Mouse (Mus musculus) CH12F3 (cell line): ENCODE measurements around the gene Fbn1.

Source experiments
- in situ Hi-C: fragments of 300-500 bp; cut with MboI; formaldehyde crosslinking; loops from 2 replicates; pipeline ENCODE4 v1.14.3; 2020; ENCODE audit warnings: low sequenced_read_pairs

The Fbn1 gene

GRCm38 (mm10) chr2:125259230-125260120 lies 248.3 kb downstream of the Fbn1 start:
- in situ Hi-C loops, result no loop called here

- in situ Hi-C loops, result no loop called here
These were observed 251.9 kb downstream of the Fbn1 start for GRCm38 (mm10) chr2:125255886-125256285.

GRCm38 (mm10) chr2:125254630-125255029 lies 253.2 kb downstream of the Fbn1 start:
- in situ Hi-C loops, result no loop called here

- in situ Hi-C loops, result no loop called here
These were observed 254.1 kb downstream of the Fbn1 start for GRCm38 (mm10) chr2:125253699-125254098.

- in situ Hi-C loops, result no loop called here
These were observed 255.5 kb downstream of the Fbn1 start for GRCm38 (mm10) chr2:125252275-125252674.

GRCm38 (mm10) chr2:125251781-125252180 lies 256.0 kb downstream of the Fbn1 start:
- in situ Hi-C loops, result no loop called here
